Mouse (Mus musculus) kidney, adult 2 months (tissue): ENCODE measurements around the gene Cdc27.

Experiments
- CTCF ChIP-seq: fragments of 200-500 bp; conservative IDR thresholded peaks from 2 replicates; pipeline ENCODE4 v1.5.1; 2011; ENCODE audit warnings: low read depth, mild to moderate bottlenecking, control low read depth, low read length, moderate library complexity, mixed read lengths; ENCODE audit not compliant: insufficient read depth, insufficient read length
- POLR2A ChIP-seq: fragments of 200-500 bp; IDR thresholded peaks from one replicate; pipeline ENCODE4 v1.6.1; 2011; ENCODE audit warnings: low read depth, low read length, control low read depth

DNA sequence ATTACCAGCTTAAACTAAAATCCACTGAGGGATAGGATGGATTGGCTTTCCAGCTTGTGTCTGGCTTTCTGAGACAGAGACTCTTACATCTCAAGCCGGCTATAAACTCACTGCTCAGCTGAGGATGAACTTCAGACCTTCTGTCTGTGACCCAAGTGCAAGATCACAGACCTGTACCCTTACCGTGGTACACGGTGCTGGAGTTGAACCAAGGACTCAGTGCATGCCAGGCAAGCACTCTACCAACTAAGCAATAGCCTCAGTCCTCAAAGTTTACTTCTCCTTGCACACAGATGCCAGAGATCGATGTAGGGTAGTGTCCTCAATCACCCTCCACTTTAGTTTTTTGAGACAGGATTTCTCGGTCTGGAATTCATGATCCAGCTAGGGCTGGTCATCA lies 10.6 kb downstream of the Cdc27 start:
- TF ChIP-seq POLR2A: no peak
- TF ChIP-seq CTCF: no peak
